Mouse (Mus musculus) CH12.LX (cell line): ENCODE results near the gene Cdh15.

Experiments
- CHD1 ChIP-seq: IDR thresholded peaks from 2 replicates; pipeline ENCODE4 v1.6.1; 2012; ENCODE audit warnings: low read depth, low read length, improper control_type of control experiment, inconsistent platforms
- CHD2 ChIP-seq: IDR thresholded peaks from 2 replicates; pipeline ENCODE4 v1.6.1; 2011; ENCODE audit warnings: low read length, improper control_type of control experiment
- CTCF ChIP-seq, 2 experiments: IDR thresholded peaks in 1 of 2; conservative IDR thresholded peaks in 1 of 2; 2 replicates each; pipeline ENCODE4 v1.5.1; 2011 to 2012; ENCODE audit warnings: low read depth in 2 of 2, low read length in 2 of 2, improper control_type of control experiment in 1 of 2, inconsistent platforms in 1 of 2, mild to moderate bottlenecking in 1 of 2, moderate library complexity in 1 of 2
- MAX ChIP-seq: IDR thresholded peaks from 2 replicates; pipeline ENCODE4 v1.6.1; 2011; ENCODE audit warnings: low read length, improper control_type of control experiment
- POLR2A ChIP-seq: IDR thresholded peaks from 2 replicates; pipeline ENCODE4 v1.6.1; 2011; ENCODE audit warnings: low read depth, mild to moderate bottlenecking, improper control_type of control experiment, low read length
- RCOR1 ChIP-seq: conservative IDR thresholded peaks from 2 replicates; pipeline ENCODE4 v1.6.1; 2012; ENCODE audit warnings: low read depth, mild to moderate bottlenecking, inconsistent platforms, low read length, improper control_type of control experiment
- ZMIZ1 ChIP-seq: IDR thresholded peaks from 2 replicates; pipeline ENCODE4 v1.6.1; 2012; ENCODE audit warnings: low read depth, mild to moderate bottlenecking, inconsistent platforms, low read length, improper control_type of control experiment

GRCm38 (mm10) chr8:122836199-122836598 lies 11.6 kb upstream of the Cdh15 start:
- TF ChIP-seq CTCF (conservative IDR thresholded peaks at IDR 0.05 in 1 of 2, IDR thresholded peaks at IDR 0.05 in 1 of 2; ENCODE audit: low read depth in 2 of 2, low read length in 2 of 2) (no peak), RCOR1 (no peak), CHD1 (no peak), ZMIZ1 (no peak), CHD2 (no peak), MAX (no peak), POLR2A (no peak)
